Mouse (Mus musculus): Measurements from ENCODE around the gene Atad5. TPM values are rescaled to one million over a fixed set of nuclear protein-coding genes. Genes with fewer than 3 reads are reported as not detected.
"Not testable (repeated sequence)": the region's sequence is repeated elsewhere in the genome, so short reads cannot be mapped to it uniquely, and the experiment has no call there.

Atad5 gene
- 4.6 and 4.9 TPM in 2 replicates for polyA plus RNA-seq (2015; fragmentation: Nextera tagmentation; extraction: Ambion mirVana)

DNA sequence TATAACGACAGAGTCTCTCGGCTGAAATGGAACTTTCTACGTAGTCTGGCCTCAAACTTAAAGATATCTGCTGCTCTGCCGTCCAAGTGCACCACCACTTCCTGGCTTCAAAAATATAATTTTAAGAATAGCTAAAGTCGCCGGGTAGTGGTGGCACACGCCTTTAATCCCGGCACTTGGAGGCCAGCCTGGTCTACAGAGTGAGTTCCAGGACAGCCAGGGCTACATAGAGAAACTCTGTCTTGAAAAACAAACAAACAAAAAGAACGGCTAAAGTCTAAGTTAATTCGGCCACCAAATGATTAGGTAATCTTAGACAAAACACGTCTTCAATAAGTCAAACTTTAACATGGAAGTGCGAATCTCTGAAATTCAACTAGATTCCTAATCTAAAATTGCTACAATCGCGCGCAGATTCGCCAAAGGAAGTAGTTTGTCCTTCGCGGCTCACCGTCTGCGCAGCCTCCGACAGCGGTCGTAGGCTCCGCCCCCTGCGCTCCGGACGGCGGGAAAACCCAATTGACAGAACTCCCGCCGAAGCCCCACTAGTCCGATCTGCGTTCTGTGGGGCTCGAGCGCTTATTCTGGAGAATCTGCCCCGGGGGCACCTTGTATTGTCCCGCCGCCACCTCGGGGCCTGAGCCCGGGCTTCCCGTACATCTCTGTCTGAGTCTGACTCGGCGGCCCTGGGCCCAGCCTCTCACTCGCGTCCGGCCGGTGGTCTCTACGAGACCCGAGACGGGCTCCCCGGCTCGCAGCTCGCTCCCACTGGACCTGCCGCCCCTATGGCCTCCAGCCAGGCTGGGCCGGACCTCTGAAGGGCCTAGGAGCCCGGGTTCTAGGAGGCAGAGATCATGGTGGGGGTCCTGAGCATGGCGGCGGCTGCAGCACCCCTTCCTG lies at the start of gene Atad5:
TSS of gene Atad5 (plus strand) at position 484 of the 900 bp plus-strand sequence.
- peak within 1 kb of the TSS; percentile 85 for H3K4me3 ChIP-seq
- no peak within 1 kb of the TSS for H3K27ac ChIP-seq (replicated peaks)
- WGBS, result 5% methylated on average over 57 of the region's 57 CpGs
- no peaks in the 10 kb centered on the region for H3K9me3 ChIP-seq
- no peaks in the 10 kb centered on the region for H3K36me3 ChIP-seq
- H3K4me1 ChIP-seq (replicated peaks), result peaks cover 11% of the 10 kb centered on the region
- no peaks in the 10 kb centered on the region for H3K27me3 ChIP-seq
- peak; percentile 87 for ATAC-seq (ENCODE audit: low FRiP score, low read depth)
- peak within 1 kb of the TSS; percentile 59 for H3K9ac ChIP-seq
- H3K4me2 ChIP-seq, result peak within 1 kb of the TSS; percentile 86

DNA sequence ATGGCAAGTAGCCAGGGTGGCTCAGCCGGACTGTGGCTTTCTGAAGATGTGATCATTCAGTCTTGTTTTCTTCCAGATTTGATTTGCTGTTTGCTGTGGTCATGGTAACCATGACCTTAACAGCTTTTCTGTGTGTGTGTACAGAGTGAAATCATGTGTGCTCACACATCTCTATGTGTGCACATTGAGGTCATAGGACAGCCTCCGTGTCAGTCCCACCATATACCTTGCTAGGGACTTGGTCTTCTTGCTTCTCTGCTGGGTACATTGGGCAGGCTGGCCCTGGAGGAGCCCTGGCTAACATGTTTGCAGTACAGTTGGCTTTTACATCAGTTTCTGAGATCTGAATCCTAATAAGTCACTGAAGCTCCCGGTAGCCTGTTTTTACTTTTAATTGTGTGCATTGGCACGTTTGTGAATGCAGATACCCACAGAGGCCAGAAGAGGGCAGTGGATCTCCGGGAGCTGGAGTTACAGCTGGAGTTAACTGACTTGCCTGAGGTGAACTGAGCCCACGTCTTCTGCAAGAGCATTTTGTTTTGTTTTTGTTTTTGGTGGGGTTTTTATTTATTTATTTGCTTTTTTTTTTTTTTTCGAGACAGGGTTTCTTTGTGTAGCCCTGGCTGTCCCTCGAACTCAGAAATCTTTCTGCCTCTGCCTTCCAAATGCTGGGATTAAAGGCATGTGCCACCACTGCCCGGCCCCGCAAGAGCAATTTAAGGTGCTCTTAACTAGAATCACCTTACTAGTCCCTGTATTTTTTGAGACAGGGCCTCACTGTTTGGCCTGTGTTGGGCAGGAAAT lies 46.4 kb upstream of the Atad5 start:
- no peak overlapping the region for H3K27ac ChIP-seq (replicated peaks)
- no peaks in the 10 kb centered on the region for H3K36me3 ChIP-seq
- H3K4me1 ChIP-seq (replicated peaks), result no peaks in the 10 kb centered on the region
- H3K9me3 ChIP-seq, result no peaks in the 10 kb centered on the region
- WGBS, result 56% methylated on average over 10 of the region's 10 CpGs
- no peak overlapping the region for H3K9ac ChIP-seq
- H3K4me3 ChIP-seq, result no peak overlapping the region
- no peak for ATAC-seq (ENCODE audit: low FRiP score, low read depth)
- H3K27me3 ChIP-seq, result no peaks in the 10 kb centered on the region
- no peak overlapping the region for H3K4me2 ChIP-seq

DNA sequence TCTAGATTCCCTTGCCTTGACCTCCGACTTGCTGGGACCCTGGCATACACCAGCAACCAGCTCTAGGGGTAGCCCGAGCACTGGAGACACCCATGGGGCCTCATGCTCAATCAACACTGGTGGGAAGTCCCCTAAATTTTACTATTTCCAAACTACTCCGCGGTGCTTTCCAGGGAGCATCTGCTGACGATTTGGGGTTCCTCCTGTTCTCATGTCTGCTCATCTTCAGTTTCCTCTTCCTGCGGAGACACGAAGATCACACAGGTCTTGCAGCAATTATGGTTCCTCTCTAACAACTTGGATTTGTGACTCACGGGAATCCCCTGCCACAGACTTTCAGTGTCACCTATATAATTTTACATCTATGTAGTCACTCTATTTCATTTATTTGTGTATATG lies 45.8 kb upstream of the Atad5 start:
- Histone ChIP-seq H3K9ac (no peak overlapping the region), H3K4me1 (replicated peaks) (no peaks in the 10 kb centered on the region), H3K27me3 (no peaks in the 10 kb centered on the region), H3K36me3 (no peaks in the 10 kb centered on the region), H3K4me2 (no peak overlapping the region), H3K9me3 (no peaks in the 10 kb centered on the region), H3K27ac (replicated peaks) (no peak overlapping the region), H3K4me3 (no peak overlapping the region)
- ATAC-seq (ENCODE audit: low FRiP score, low read depth), result no peak
- WGBS, result 90% methylated on average over 8 of the region's 8 CpGs

DNA sequence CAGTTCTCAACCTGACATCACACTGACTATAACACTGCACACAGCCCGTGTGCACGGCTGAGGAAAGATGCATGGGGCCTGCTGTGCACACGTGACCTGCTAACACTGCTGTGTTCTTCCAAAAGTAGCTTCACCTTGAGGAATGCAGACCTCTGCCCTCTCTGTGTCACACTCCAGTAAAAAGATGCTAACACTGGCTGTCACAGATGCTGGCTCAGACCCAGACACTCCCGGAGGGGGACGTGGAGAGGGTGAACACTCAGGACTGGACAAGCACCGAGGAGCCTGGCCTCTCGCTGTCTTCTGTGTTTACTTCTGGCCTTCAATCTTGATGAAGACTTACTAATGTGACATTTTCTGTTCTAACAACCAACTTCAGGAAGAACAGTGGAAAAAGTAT lies 42.3 kb upstream of the Atad5 start:
- H3K9ac ChIP-seq, result no peak overlapping the region
- ATAC-seq (ENCODE audit: low FRiP score, low read depth), result no peak
- H3K4me1 ChIP-seq (replicated peaks), result no peaks in the 10 kb centered on the region
- no peaks in the 10 kb centered on the region for H3K27me3 ChIP-seq
- no peak overlapping the region for H3K4me3 ChIP-seq
- no peak overlapping the region for H3K27ac ChIP-seq (replicated peaks)
- 86% methylated on average over 7 of the region's 7 CpGs for WGBS
- H3K9me3 ChIP-seq, result no peaks in the 10 kb centered on the region
- H3K4me2 ChIP-seq, result no peak overlapping the region
- H3K36me3 ChIP-seq, result no peaks in the 10 kb centered on the region

DNA sequence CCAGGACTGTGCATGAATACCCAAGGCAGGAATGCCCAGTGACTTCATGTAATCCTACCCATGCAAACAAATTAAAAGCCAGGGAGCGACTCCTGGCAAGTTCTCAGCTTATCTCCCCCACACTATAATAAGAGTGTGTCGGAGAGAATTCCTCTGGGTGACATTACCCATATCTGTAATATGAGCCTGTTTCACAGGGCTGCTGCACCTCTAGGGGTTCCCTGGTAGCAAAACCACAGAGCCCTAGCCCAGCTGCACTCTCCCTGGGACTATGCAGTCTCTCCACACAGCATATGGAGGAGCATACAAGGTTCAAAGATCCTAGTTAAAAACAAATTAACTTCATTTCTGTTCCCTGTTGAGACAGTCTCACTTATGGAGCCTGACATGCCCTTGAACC lies 39.1 kb upstream of the Atad5 start:
- WGBS, result 70% methylated on average over 2 of the region's 2 CpGs
- no peak overlapping the region for H3K4me3 ChIP-seq

DNA sequence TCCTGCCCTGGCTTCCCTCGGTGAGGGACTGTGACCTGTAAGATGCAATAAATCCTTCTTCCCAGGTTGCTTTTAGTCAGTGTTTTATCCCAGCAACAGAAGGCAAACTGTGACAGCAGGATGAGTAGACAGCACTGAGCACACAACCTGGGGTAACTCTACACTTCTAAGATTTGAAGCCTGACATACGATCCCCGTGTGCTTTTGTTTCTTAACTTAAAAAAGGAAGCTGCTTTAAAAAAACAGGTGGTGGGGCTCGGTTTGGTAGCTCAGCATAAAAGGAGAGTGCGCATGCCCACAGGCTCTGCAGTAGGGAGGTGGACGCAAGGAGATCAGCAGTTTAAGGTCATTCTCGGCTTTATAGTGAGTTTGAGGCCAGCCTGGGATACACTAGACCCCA lies 36.7 kb upstream of the Atad5 start:
- 79% methylated on average over 7 of the region's 7 CpGs for WGBS
- ATAC-seq (ENCODE audit: low FRiP score, low read depth), result no peak
- H3K4me1 ChIP-seq (replicated peaks), result no peaks in the 10 kb centered on the region

More for the DNA sequence above, 39.1 kb upstream of the Atad5 start:
- Histone ChIP-seq H3K36me3 (no peaks in the 10 kb centered on the region), H3K27me3 (no peaks in the 10 kb centered on the region), H3K9ac (no peak overlapping the region), H3K27ac (replicated peaks) (no peak overlapping the region), H3K4me2 (no peak overlapping the region), H3K9me3 (no peaks in the 10 kb centered on the region), H3K4me1 (replicated peaks) (no peaks in the 10 kb centered on the region)
- ATAC-seq (ENCODE audit: low FRiP score, low read depth), result no peak

DNA sequence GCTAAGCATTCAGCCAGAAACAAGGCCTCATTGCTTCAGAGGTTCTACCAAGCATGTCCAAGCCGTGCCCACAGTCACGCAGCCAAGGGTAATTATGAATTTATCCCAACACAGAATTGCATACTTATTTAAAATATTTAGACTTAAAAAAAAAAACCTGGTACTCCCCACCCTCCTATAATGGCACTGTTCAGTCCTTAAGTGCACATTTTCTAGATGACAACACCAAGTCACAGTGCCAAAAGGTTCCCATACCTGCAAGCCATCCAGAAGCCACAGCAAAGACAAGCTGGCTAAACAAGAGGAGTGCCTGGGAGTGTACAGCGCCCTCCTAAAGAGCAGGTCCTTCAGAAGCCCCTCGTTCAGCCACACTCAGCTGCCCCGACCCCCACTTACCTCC lies 36.0 kb upstream of the Atad5 start:
- Histone ChIP-seq H3K4me3 (no peak overlapping the region), H3K36me3 (peaks cover 16% of the 10 kb centered on the region), H3K4me1 (replicated peaks) (no peaks in the 10 kb centered on the region), H3K4me2 (no peak overlapping the region), H3K9ac (no peak overlapping the region), H3K9me3 (no peaks in the 10 kb centered on the region), H3K27ac (replicated peaks) (no peak overlapping the region), H3K27me3 (no peaks in the 10 kb centered on the region)
- no peak for ATAC-seq (ENCODE audit: low FRiP score, low read depth)
- WGBS, result 92% methylated on average over 5 of the region's 5 CpGs

More for the DNA sequence above, 36.7 kb upstream of the Atad5 start:
- Histone ChIP-seq H3K27ac (replicated peaks) (no peak overlapping the region), H3K9ac (no peak overlapping the region), H3K4me2 (no peak overlapping the region), H3K9me3 (no peaks in the 10 kb centered on the region), H3K27me3 (no peaks in the 10 kb centered on the region), H3K36me3 (peaks cover 10% of the 10 kb centered on the region; the same call in 1 of the 2 replicates), H3K4me3 (no peak overlapping the region)

DNA sequence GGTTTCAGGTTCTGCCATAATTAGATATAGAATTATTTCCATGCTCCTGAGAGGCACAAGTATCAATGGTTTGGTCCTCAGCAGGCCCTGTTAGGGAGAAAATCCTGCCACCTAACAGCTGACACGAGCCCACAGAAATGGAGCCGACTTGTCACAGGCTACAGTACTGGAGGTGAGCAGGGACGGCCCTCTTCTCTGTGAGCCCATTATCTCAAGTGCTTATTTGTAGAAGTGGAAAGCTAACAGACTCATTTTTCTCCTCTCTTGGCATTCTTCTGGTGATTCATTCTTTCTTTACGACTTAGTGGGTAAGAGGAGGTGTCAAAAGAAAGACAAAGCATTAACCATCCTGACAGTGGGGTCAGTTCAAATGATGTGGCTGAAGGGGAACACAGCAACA lies 34.5 kb upstream of the Atad5 start:
- no peak overlapping the region for H3K4me3 ChIP-seq
- H3K27me3 ChIP-seq, result no peaks in the 10 kb centered on the region
- no peak overlapping the region for H3K4me2 ChIP-seq
- peaks cover 17% of the 10 kb centered on the region for H3K36me3 ChIP-seq
- no peak for ATAC-seq (ENCODE audit: low FRiP score, low read depth)
- no peak overlapping the region for H3K9ac ChIP-seq
- H3K9me3 ChIP-seq, result no peaks in the 10 kb centered on the region
- H3K27ac ChIP-seq (replicated peaks), result no peak overlapping the region
- 78% methylated on average over 4 of the region's 4 CpGs for WGBS
- no peaks in the 10 kb centered on the region for H3K4me1 ChIP-seq (replicated peaks)

DNA sequence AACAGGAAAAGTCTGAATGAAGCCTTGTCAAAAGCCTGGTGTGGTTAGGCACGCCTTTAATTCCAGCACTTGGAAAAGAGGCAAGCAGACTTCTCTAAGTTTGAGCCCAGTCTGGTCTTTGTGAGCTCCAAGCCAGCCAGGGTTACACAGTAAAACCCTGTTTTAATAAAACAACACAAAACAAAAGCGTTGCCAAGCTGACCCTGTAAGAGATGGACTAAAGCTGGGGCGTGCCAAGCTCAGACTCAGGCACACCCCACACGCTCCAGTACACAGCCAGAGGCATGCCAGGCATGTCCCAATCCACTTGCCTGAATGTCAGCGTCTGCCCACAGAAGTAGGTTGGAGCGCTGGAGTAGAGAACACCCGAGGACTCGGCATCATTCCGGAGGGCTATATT lies 33.1 kb upstream of the Atad5 start:
- H3K36me3 ChIP-seq, result peaks cover 18% of the 10 kb centered on the region
- no peak overlapping the region for H3K9ac ChIP-seq
- WGBS, result 90% methylated on average over 9 of the region's 9 CpGs
- no peaks in the 10 kb centered on the region for H3K27me3 ChIP-seq
- H3K4me2 ChIP-seq, result no peak overlapping the region
- no peak for ATAC-seq (ENCODE audit: low FRiP score, low read depth)
- no peaks in the 10 kb centered on the region for H3K4me1 ChIP-seq (replicated peaks)
- no peaks in the 10 kb centered on the region for H3K9me3 ChIP-seq
- H3K4me3 ChIP-seq, result no peak overlapping the region
- H3K27ac ChIP-seq (replicated peaks), result no peak overlapping the region

DNA sequence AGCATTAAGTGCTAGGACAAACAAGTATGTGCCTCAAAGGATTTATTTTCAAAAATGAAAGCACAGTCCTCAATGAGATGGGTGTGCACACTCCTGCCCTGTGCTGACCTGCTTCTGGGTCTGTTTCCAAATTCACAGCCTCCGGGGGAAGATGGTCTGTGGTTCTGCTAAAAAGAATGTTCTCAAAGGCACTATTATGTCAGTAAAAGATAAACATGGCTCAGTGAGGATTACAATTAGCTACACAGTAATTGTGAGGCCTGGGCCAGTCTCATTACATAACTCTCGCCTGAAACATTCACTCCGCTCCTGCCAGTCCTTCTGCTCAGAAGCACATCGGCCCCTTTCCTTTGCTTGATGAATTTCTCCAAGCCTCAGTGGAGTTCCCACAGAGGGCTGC lies 27.0 kb upstream of the Atad5 start:
- 57% methylated on average over 4 of the region's 4 CpGs for WGBS
- H3K27ac ChIP-seq (replicated peaks), result no peak overlapping the region
- no peak for ATAC-seq (ENCODE audit: low FRiP score, low read depth)
- no peak overlapping the region for H3K4me3 ChIP-seq
- no peak overlapping the region for H3K4me2 ChIP-seq
- H3K9ac ChIP-seq, result no peak overlapping the region
- no peaks in the 10 kb centered on the region for H3K27me3 ChIP-seq
- H3K36me3 ChIP-seq, result peaks cover 19% of the 10 kb centered on the region
- no peaks in the 10 kb centered on the region for H3K4me1 ChIP-seq (replicated peaks)
- no peaks in the 10 kb centered on the region for H3K9me3 ChIP-seq

DNA sequence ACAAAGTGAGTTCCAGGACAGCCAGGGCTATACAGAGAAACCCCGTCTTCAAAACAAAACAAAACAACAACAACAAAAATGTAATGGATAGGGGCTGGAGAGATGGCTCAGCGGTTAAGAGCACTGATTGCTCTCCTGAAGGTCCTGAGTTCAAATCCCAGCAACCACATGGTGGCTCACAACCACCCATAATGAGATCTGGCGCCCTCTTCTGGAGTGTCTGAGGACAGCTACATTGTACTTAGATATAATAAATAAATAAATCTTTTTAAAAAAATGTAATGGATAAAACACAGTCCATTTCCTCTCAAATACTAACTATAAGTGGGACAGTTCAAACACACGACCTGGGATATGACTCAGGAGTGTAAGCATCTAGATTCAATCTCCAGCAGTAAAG lies 22.8 kb upstream of the Atad5 start:
- not testable (repeated sequence) for H3K27ac ChIP-seq (replicated peaks); H3K9ac ChIP-seq; H3K4me3 ChIP-seq; H3K27me3 ChIP-seq; H3K9me3 ChIP-seq; H3K4me1 ChIP-seq (replicated peaks); ATAC-seq (ENCODE audit: low FRiP score, low read depth); H3K4me2 ChIP-seq; H3K36me3 ChIP-seq
- 83% methylated on average over 4 of the region's 4 CpGs for whole genome bisulfite sequencing

DNA sequence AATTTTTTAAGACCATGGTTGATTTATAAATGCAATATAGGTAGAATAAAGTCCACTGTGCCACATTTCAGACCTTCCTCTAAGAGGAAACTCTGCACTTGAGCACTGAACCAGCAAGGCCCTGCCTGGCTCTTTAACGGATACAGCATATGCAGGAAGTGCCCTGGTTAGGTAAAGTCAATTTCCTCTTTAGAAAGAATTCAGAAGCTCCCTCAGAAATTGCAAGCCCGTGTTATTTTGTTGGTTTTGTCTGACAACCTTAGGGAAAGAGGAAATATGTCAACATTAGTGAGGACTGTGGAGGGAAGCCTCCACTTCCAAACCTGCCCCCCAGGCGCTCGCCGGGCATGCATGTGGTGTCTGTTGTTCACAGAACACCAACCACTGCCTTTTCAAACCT lies 21.6 kb upstream of the Atad5 start:
- ATAC-seq (ENCODE audit: low FRiP score, low read depth), result no peak
- 91% methylated on average over 5 of the region's 5 CpGs for WGBS
- H3K4me1 ChIP-seq (replicated peaks), result no peaks in the 10 kb centered on the region
- no peaks in the 10 kb centered on the region for H3K9me3 ChIP-seq
- no peak overlapping the region for H3K9ac ChIP-seq
- H3K4me2 ChIP-seq, result no peak overlapping the region
- no peaks in the 10 kb centered on the region for H3K27me3 ChIP-seq
- H3K36me3 ChIP-seq, result peaks cover 3% of the 10 kb centered on the region; the same call in 1 of the 2 replicates
- H3K27ac ChIP-seq (replicated peaks), result no peak overlapping the region
- H3K4me3 ChIP-seq, result no peak overlapping the region

Measured in hindbrain, embryonic 15.5 days (tissue).